In the genomic region with DNA sequence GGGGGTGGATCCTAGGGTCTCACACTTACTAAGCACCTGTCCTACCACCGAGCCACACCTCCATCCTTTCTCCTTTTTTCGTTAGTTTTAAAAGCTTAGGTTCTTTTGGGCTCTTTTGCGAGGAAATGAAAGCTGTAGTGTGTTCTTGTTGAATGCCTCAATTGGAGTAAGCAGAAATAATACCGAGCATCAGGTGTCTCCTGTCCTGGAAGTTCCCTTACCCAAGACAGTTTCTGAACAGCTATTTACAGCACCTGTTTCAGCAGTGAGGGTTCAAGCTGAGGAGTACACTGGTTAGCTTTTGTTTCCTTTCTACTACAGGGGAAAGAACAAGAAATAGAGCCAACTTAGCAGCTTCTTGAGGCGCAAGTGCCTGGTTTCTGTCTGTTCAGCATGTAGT, we compare ENCODE assay signal across 26 mouse cellular contexts. TPM values are rescaled to one million over a fixed set of nuclear protein-coding genes. Genes with fewer than 3 reads are reported as not detected.
DNase-seq lines count a peak whose midpoint lies in the region; ATAC-seq and TF ChIP-seq lines count a peak whose summit lies in the region.
"Had no signal": no experiment of that assay in that cellular context is flagged by ENCODE, and none has a peak within 500 bp of the region (broad histone marks: within the 10 kb centered on the region; RNA-seq: fewer than 3 reads in every experiment).

No protein-coding gene starts in this region.

- H3K4me2 ChIP-seq in midbrain, postnatal 0 days (ENCODE audit: low read depth, low read length, poor library complexity, severe bottlenecking): no peak overlapping the region
- H3K4me2 ChIP-seq: embryonic facial prominence, embryonic 12.5 days; embryonic facial prominence, embryonic 15.5 days; heart, embryonic 13.5 days; hindbrain, embryonic 14.5 days had no signal

- H3K36me3 ChIP-seq in ES-Bruce4 (ENCODE audit: control insufficient read depth, insufficient read depth, low read length, poor library complexity, severe bottlenecking): peaks cover 67% of the 10 kb centered on the region
- H3K36me3 ChIP-seq in midbrain, postnatal 0 days (ENCODE audit: insufficient read depth, low read length): no peaks in the 10 kb centered on the region
- H3K36me3 ChIP-seq: embryonic facial prominence, embryonic 12.5 days; embryonic facial prominence, embryonic 15.5 days; heart, embryonic 10.5 days; heart, embryonic 13.5 days had no signal

- H3K4me3 ChIP-seq in ES-Bruce4 (ENCODE audit: low read depth, low read length): no peak overlapping the region
- H3K4me3 ChIP-seq in midbrain, postnatal 0 days (ENCODE audit: low read depth, low read length): no peak overlapping the region
- H3K4me3 ChIP-seq: embryonic facial prominence, embryonic 12.5 days; embryonic facial prominence, embryonic 15.5 days; heart, adult 2 months; heart, embryonic 10.5 days; heart, embryonic 13.5 days had no signal

- no peak for TF ChIP-seq CTCF in ES-Bruce4 (IDR thresholded peaks at IDR 0.05; ENCODE audit: low read depth, low read length)
- no peak for TF ChIP-seq CTCF in midbrain, postnatal 0 days (IDR thresholded peaks at IDR 0.05)

- ATAC-seq in cerebellum, adult (ENCODE audit: insufficient number of reproducible peaks, low FRiP score, low TSS enrichment): no peak
- ATAC-seq in midbrain, postnatal 0 days (ENCODE audit: low FRiP score): no peak
- ATAC-seq: forebrain, embryonic 14.5 days; forebrain, postnatal 0 days; hindbrain, postnatal 0 days; inflammation-experienced regulatory T-cells, adult 6 months; intestine, embryonic 16.5 days had no signal

- H3K9ac ChIP-seq in ES-Bruce4 (ENCODE audit: low read depth, poor library complexity, severe bottlenecking): peak overlapping the region; percentile 18
- H3K9ac ChIP-seq in midbrain, postnatal 0 days (replicated peaks; ENCODE audit: low read length, poor library complexity, severe bottlenecking): no peak overlapping the region
- H3K9ac ChIP-seq: embryonic facial prominence, embryonic 12.5 days; embryonic facial prominence, embryonic 15.5 days; forebrain, postnatal 0 days; heart, embryonic 13.5 days; hindbrain, embryonic 14.5 days had no signal

- 85% methylated on average over 5 of the region's 5 CpGs for WGBS in midbrain, postnatal 0 days

- H3K4me1 ChIP-seq in ES-Bruce4 (ENCODE audit: control insufficient read depth, insufficient read depth, low read length): peaks cover 15% of the 10 kb centered on the region
- H3K4me1 ChIP-seq in midbrain, postnatal 0 days (ENCODE audit: insufficient read depth, low read length): no peaks in the 10 kb centered on the region

- no peaks in the 10 kb centered on the region for H3K27me3 ChIP-seq in ES-Bruce4 (ENCODE audit: control insufficient read depth, insufficient read depth, low read length, poor library complexity, severe bottlenecking)
- H3K27me3 ChIP-seq in midbrain, postnatal 0 days (ENCODE audit: insufficient read depth, low read length): no peaks in the 10 kb centered on the region
- H3K27me3 ChIP-seq: embryonic facial prominence, embryonic 15.5 days; heart, embryonic 13.5 days had no signal

- no peaks in the 10 kb centered on the region for H3K9me3 ChIP-seq in ES-Bruce4 (replicated peaks; ENCODE audit: control insufficient read depth, insufficient read depth, low read length, poor library complexity, severe bottlenecking)
- H3K9me3 ChIP-seq in midbrain, postnatal 0 days (ENCODE audit: low read length): no peaks in the 10 kb centered on the region
- H3K9me3 ChIP-seq: embryonic facial prominence, embryonic 12.5 days; embryonic facial prominence, embryonic 15.5 days; G1E; heart, embryonic 10.5 days; heart, embryonic 13.5 days had no signal

- H3K27ac ChIP-seq in ES-Bruce4 (ENCODE audit: insufficient read depth, low read length): 0 out of 2 replicates have a peak overlapping the region, but pooled peaks have one; percentile 12
- H3K27ac ChIP-seq in midbrain, postnatal 0 days (ENCODE audit: low read depth, low read length): no peak overlapping the region
- H3K27ac ChIP-seq: embryonic facial prominence, embryonic 12.5 days; embryonic facial prominence, embryonic 15.5 days; heart, adult 2 months; heart, embryonic 10.5 days; heart, embryonic 13.5 days; hindbrain, embryonic 14.5 days; hindbrain, postnatal 0 days had no signal

- TF ChIP-seq POLR2A in ES-Bruce4 (IDR thresholded peaks at IDR 0.05; ENCODE audit: insufficient read depth, low read length): no peak

- DNase-seq in cerebellum, adult 9-10 months: peak; percentile 4
- DNase-seq in A20 (ENCODE audit: low read depth, low spot score): peak; percentile 79
- DNase-seq in midbrain, postnatal 0 days (ENCODE audit: low spot score): no peak
- no peak for DNase-seq in adrenal gland, adult (ENCODE audit: inconsistent age in 2 of 2, low spot score in 1 of 2)
- DNase-seq: adrenal gland, adult 8-10 months; adrenal gland, postnatal 25 days; cerebellum, adult 18-20 months; cerebellum, adult 9-11 months; cerebellum, postnatal 25 days; forebrain, postnatal 0 days; gastrocnemius, postnatal 25 days; heart, adult 2 months; heart, postnatal 14 days; heart, postnatal 4 days had no signal

- TF ChIP-seq EP300 in ES-Bruce4 (IDR thresholded peaks at IDR 0.05; ENCODE audit: insufficient read depth, low read depth, low read length): no peak

RNA-seq across cellular contexts. Expression of gene Jade1, which starts 14.4 kb away (rescaled TPM):
- 179 and 201 TPM in 2 replicates for polyA plus RNA-seq in ES-Bruce4 (2011; ENCODE audit: insufficient read depth, insufficient read length, low read depth, missing spikeins)
- total RNA-seq in midbrain, postnatal 0 days (2014; rRNA removed): 18.8 and 21.8 TPM in 2 replicates
- polyA plus RNA-seq in midbrain, postnatal 0 days (2015; fragmentation: Nextera tagmentation; extraction: Ambion mirVana): 15.0 and 16.7 TPM in 2 replicates

Comparison
In these comparisons a context has a peak if more than half of its experiments do, and no peak if none do; other contexts are left out.
1. DNase-seq: peak in cerebellum, adult 9-10 months (single experiment) and A20 (single experiment); none in midbrain, postnatal 0 days (single experiment) and adrenal gland, adult (0 of 2).
2. RNA of gene Jade1, which starts 14.4 kb away (polyA plus RNA-seq): 179 to 201 TPM in ES-Bruce4; 15.0 to 16.7 TPM in midbrain, postnatal 0 days; every median in the first group is over 10 times any median in the second.